Mouse (Mus musculus) liver, postnatal 0 days (tissue): ENCODE measurements around the gene Icos. TPM values are rescaled to one million over a fixed set of nuclear protein-coding genes. Genes with fewer than 3 reads are reported as not detected.

Experiments used
- ATAC-seq: fragments of 200-750 bp; cut with Nextera tagmentation; 2 replicates; pipeline ENCODE4 v1.8.0; 2017; ENCODE audit warnings: mild to moderate bottlenecking, moderate library complexity
- DNase-seq: peaks from one replicate; pipeline ENCODE4 v3.0.0-alpha.2; 2016
- H3K27ac ChIP-seq: fragments of 300-500 bp; sonication (generic); 2 replicates; pipeline ENCODE4 v1.5.1; 2014; ENCODE audit warnings: antibody characterized with exemption, moderate library complexity, mild to moderate bottlenecking, low read depth
- H3K27me3 ChIP-seq: fragments of 300-500 bp; sonication (generic); 2 replicates; pipeline ENCODE4 v1.6.1; 2014; ENCODE audit warnings: low read length, control low read depth, mixed read lengths; ENCODE audit not compliant: insufficient read depth
- H3K36me3 ChIP-seq: fragments of 300-500 bp; sonication (generic); replicated peaks from 2 replicates; pipeline ENCODE4 v1.6.1; 2014; ENCODE audit warnings: mild to moderate bottlenecking, control low read depth, low read length, moderate library complexity, mixed read lengths; ENCODE audit not compliant: insufficient read depth
- H3K4me1 ChIP-seq: fragments of 300-500 bp; sonication (generic); 2 replicates; pipeline ENCODE4 v1.6.1; 2014; ENCODE audit warnings: antibody characterized with exemption, mild to moderate bottlenecking, control low read depth; ENCODE audit not compliant: insufficient read depth
- H3K4me2 ChIP-seq: fragments of 300-500 bp; sonication (generic); 2 replicates; pipeline ENCODE4 v1.6.1; 2014; ENCODE audit warnings: low read depth, mild to moderate bottlenecking, low read length, moderate library complexity, mixed read lengths
- H3K4me3 ChIP-seq: fragments of 300-500 bp; sonication (generic); 2 replicates; pipeline ENCODE4 v1.5.1; 2014; ENCODE audit warnings: low read depth, low read length
- H3K9ac ChIP-seq: fragments of 300-500 bp; sonication (generic); replicated peaks from 2 replicates; pipeline ENCODE4 v1.6.1; 2014; ENCODE audit warnings: mild to moderate bottlenecking, moderate library complexity
- H3K9me3 ChIP-seq: fragments of 300-500 bp; sonication (generic); 2 replicates; pipeline ENCODE4 v1.6.1; 2016; ENCODE audit warnings: mild to moderate bottlenecking, control low read depth, low read length, mixed read lengths
- CTCF ChIP-seq: sonication (generic); IDR thresholded peaks from 2 replicates; pipeline ENCODE4 v1.5.1; 2016; ENCODE audit warnings: antibody characterized with exemption, low read depth
- EP300 ChIP-seq: IDR thresholded peaks from 2 replicates; pipeline ENCODE4 v1.6.1; 2016; ENCODE audit warnings: antibody characterized with exemption, low read depth, mild to moderate bottlenecking
- WGBS: fragments of 180-500 bp; shearing (Covaris S2); extraction: QIAGEN DNeasy Blood & Tissue Kit; methylation state at CpG from one replicate; pipeline ENCODE4 v1.1.7; 2014; ENCODE audit not compliant: insufficient replicate concordance; 5-methylcytosine and 5-hydroxymethylcytosine counted together
- polyA plus RNA-seq: library from polyadenylated mRNA; unstranded; fragments of >200 nt; fragmentation: Nextera tagmentation; extraction: Ambion mirVana; gene quantifications from 2 replicates; pipeline ENCODE4 v1.2.1, GENCODE M21; 2015

Icos gene
- polyA plus RNA-seq, 1 experiment from 2014 or later, result 1.4 TPM

DNA sequence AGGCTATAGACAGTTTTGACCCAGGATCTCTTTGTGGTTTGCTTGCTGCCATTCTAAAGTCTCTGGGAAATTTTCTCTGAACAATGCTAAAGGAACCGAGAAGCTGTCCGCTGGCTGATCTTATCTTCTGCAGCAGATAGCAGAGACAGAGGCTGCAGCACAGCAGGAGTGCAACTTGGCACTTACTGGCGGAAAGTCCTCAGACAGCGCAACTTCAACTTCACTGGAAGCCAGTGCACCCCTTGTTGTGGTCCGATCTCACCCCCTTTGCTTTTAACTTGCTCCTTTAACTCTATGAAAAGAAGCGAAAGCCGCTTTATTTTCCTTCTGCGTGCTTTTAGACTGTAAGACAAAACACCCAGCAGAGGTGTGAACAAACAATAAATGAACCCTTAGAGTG lies 12.6 kb downstream of the Icos start:
- no peak overlapping the region for H3K27ac ChIP-seq
- no peaks in the 10 kb centered on the region for H3K27me3 ChIP-seq
- H3K4me1 ChIP-seq, result no peaks in the 10 kb centered on the region
- no peaks in the 10 kb centered on the region for H3K9me3 ChIP-seq
- no peaks in the 10 kb centered on the region for H3K36me3 ChIP-seq
- no peak overlapping the region for H3K4me2 ChIP-seq
- no peak for TF ChIP-seq CTCF
- no peak overlapping the region for H3K9ac ChIP-seq
- no peak for DNase-seq
- 31% methylated on average over 8 of the region's 8 CpGs for WGBS
- no peak for ATAC-seq
- no peak overlapping the region for H3K4me3 ChIP-seq

DNA sequence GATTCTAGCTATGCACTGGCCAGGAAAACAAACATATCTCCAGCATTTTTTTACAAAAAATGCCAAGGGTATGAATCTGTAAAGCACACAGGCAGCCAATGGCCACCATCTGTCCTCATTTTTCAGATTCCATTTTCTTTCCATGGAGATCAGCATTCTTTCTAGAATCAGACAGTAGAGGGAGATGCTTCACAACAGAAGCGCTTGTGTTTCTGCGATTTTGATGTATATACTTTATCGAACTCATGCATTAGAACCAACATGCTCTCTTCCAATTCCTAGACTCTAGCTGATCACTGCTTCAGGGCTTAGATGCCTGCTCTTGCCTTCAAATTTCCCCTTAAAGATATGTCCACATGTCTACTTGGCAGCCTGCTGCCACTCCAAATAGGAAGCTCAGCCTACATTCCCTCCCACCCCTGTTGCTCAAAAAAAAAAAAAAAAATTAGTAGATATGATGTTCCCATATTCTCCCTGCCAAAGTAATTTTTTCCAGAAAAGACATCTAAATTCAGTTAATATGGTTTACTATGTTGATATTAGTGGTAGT lies 20.4 kb downstream of the Icos start:
- no peaks in the 10 kb centered on the region for H3K9me3 ChIP-seq
- H3K4me3 ChIP-seq, result no peak overlapping the region
- WGBS, result 93% methylated on average over 3 of the region's 3 CpGs
- H3K36me3 ChIP-seq, result no peaks in the 10 kb centered on the region
- no peak overlapping the region for H3K27ac ChIP-seq
- no peaks in the 10 kb centered on the region for H3K4me1 ChIP-seq
- no peaks in the 10 kb centered on the region for H3K27me3 ChIP-seq
- DNase-seq (no peak), ATAC-seq (no peak)
- H3K9ac ChIP-seq, result no peak overlapping the region
- TF ChIP-seq CTCF (no peak), EP300 (no peak)
- H3K4me2 ChIP-seq, result no peak overlapping the region

DNA sequence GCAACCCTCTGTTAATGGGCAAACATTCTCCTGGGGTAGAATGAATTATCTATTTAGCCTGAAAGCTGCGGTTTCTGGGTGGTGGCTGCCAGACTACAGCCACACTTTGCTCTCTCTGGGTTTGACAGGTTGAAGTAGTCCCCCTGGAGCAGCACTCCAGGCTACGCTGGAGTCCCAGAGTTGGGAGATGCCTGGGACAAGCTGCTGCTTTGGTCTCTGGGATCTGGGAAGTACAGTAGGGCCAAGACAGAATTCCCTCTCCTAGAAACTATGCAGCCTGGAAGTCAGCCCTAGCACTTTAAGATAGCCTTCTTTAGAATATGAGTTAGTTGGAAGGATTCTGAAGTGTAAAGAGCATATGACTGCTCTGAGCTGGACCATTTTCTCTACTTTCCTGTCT lies 21.0 kb downstream of the Icos start:
- WGBS, result 61% methylated on average over 2 of the region's 2 CpGs
- TF ChIP-seq EP300 (no peak), CTCF (no peak)
- H3K4me3 ChIP-seq, result no peak overlapping the region
- DNase-seq (no peak), ATAC-seq (no peak)
- H3K4me2 ChIP-seq, result no peak overlapping the region
- H3K9me3 ChIP-seq, result no peaks in the 10 kb centered on the region
- no peaks in the 10 kb centered on the region for H3K4me1 ChIP-seq
- no peaks in the 10 kb centered on the region for H3K27me3 ChIP-seq
- H3K27ac ChIP-seq, result no peak overlapping the region
- H3K9ac ChIP-seq, result no peak overlapping the region
- H3K36me3 ChIP-seq, result no peaks in the 10 kb centered on the region

DNA sequence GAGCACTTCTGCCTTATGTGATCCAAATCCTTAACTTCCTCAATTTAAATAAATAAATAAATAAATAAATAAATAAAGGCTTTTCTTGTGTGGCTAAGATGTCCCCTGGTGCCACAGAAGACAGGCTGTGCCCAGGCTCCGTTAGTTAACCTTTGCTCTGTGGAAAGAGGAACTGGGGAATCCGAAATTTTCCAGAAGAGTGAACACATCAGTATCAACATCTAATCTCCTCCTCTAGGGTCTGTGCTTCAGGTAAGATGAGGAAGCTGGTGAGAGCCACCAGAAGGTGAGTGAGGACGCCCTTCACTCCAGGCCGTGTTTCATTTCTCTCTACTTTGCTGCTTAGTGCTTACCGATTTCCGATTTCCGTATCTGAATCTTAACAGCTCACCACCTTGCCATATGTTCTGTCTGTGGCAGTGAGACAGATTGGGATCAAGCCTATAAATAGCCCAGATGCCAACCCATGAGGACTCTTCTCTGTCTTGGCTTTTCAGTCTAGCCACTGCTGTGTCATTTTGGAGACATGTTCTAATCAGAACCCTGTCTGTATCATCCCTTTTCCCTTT lies 24.1 kb downstream of the Icos start:
- TF ChIP-seq CTCF, result no peak
- no peak overlapping the region for H3K4me2 ChIP-seq
- H3K36me3 ChIP-seq, result no peaks in the 10 kb centered on the region
- DNase-seq (no peak), ATAC-seq (no peak)
- no peak overlapping the region for H3K9ac ChIP-seq
- H3K4me3 ChIP-seq, result no peak overlapping the region
- H3K9me3 ChIP-seq, result no peaks in the 10 kb centered on the region
- H3K27ac ChIP-seq, result no peak overlapping the region
- WGBS, result 83% methylated on average over 7 of the region's 7 CpGs
- H3K27me3 ChIP-seq, result no peaks in the 10 kb centered on the region
- H3K4me1 ChIP-seq, result no peaks in the 10 kb centered on the region

DNA sequence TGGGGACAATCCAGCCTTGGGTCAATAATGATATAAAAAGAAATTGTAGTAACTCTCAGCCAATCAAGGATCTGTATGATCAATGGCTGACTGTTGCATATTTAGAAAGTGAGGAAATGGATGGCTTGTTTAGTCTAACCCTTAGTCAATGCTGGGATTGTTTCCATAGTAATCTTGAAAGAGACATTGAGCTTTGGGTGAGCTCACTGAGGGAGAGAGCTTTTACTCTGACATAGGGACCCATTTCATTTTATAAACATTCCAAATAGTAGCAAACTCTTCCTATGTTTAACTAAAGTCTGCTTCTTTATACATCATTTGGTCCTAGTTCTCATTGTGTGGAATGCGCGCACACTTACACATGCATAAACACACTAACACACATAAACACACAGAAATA lies 28.5 kb downstream of the Icos start:
- H3K36me3 ChIP-seq, result no peaks in the 10 kb centered on the region
- DNase-seq (no peak), ATAC-seq (no peak)
- WGBS, result 92% methylated on average over 2 of the region's 2 CpGs
- TF ChIP-seq EP300, result no peak
- no peak for TF ChIP-seq CTCF
- no peaks in the 10 kb centered on the region for H3K4me1 ChIP-seq
- H3K27ac ChIP-seq, result no peak overlapping the region
- H3K4me2 ChIP-seq, result no peak overlapping the region
- H3K9ac ChIP-seq, result no peak overlapping the region
- H3K4me3 ChIP-seq, result no peak overlapping the region
- H3K27me3 ChIP-seq, result no peaks in the 10 kb centered on the region
- no peaks in the 10 kb centered on the region for H3K9me3 ChIP-seq

DNA sequence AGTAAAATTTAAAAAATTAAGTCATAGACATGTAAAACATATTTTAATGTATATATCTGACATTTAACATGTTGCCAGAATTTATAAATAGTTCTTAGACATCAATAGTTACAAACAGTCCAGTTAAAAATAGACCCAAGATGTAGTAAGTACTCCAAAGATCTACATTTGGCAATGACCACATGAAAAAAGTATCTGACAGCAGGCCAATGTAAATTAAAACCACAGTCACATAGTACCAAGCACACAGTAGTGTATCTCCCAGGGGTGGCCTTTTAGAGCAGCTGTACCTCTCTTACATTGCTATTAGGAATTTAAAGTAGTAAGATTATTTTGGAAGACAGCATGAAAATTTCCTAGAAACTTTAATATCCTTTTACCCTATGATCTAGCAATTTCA lies 29.8 kb downstream of the Icos start:
- TF ChIP-seq CTCF (no peak), EP300 (no peak)
- H3K36me3 ChIP-seq, result no peaks in the 10 kb centered on the region
- no peaks in the 10 kb centered on the region for H3K9me3 ChIP-seq
- no peak for DNase-seq
- no peaks in the 10 kb centered on the region for H3K27me3 ChIP-seq
- no peaks in the 10 kb centered on the region for H3K4me1 ChIP-seq
- no peak overlapping the region for H3K9ac ChIP-seq
- H3K27ac ChIP-seq, result no peak overlapping the region
- no peak for ATAC-seq
- no peak overlapping the region for H3K4me3 ChIP-seq
- H3K4me2 ChIP-seq, result no peak overlapping the region
